Mouse (Mus musculus): ENCODE results near the gene Mapk11.

Gene Mapk11

GRCm38 (mm10) chr15:89173906-89174214, 24.4 kb upstream of the Mapk11 start:
- peak; percentile 59 for DNase-seq (ENCODE audit: low read depth, low spot score)

DNA sequence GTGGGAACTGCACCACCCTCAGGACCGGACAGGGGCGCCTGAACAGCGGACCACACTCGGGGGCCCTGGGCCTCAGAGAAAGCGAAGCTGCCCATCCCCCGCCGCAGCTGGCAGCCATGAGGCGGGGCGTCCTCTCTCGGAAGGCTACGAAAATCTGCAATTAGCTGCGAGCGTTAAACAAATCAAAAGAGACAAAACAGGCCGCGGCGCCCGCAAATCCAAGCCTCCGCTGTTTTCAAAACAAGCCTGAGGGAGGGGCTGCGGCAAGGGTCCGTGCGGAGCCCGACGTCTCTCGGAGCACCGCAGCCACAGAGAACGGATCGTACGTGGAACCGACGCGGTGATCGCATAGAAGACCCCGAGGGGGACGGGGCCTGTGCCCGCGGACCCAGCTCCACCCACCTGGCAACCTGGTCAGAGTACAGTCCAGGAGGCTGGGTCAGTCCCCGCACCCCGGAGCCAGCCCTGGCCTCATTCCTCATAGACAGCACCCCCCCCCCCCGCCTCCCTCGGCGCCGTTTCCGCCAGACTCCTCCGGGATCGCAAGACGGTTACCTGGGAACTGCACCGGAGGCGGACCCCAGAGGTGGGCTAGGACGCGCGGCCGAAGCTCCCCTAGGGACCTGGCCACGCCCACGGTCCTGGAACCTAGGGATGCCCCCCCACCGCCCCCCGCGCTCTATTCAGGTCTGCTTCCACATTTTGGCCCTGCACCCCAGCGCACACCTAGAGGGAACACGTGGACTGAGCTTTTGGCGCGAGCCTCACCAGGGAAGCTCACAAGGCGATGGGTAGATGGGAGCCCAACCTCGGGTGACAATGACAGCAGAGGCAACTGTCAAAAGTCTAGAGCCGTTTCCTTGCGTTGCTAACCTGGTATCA, 23.8 kb upstream of the Mapk11 start:
- no peak for DNase-seq (ENCODE audit: low read depth, low spot score)

DNA sequence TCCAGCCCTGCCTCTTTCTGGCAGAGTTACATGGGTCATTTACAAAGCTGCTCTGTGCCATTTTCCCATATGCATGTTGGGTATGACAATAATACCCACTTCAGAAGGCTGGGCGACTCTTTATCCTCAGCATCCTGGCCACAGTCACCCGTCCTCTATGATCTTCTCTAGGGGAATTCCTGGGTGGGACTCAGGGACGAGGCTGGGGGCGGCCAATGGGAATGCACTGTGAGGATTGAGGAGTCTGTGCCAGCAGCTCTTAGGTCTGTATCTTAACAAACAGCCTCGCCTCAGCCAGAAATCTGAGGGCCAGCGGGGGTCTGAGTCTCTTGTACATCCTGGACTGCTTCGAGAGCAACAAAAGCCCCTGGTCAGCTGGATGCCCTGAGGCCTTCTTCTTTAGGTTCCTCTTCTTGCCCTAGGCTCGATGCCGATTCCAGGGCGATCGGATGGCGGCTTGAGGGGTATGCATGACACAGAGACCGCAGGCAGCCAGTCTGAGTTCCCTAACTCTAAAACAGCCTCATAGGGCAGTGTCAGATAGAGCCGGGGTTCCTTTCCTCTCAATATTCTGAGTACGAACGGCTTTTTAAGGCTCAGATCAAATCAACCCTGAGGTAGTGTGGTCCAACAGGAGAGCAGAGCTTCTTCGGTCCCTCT, 23.0 kb upstream of the Mapk11 start:
- no peak for DNase-seq (ENCODE audit: low read depth, low spot score)

- no peak for DNase-seq (ENCODE audit: low read depth, low spot score)
Observed at GRCm38 (mm10) chr15:89171526-89172051, 22.2 kb upstream of the Mapk11 start.

GRCm38 (mm10) chr15:89170102-89170501, 20.7 kb upstream of the Mapk11 start:
- DNase-seq (ENCODE audit: low read depth, low spot score): no peak

DNA sequence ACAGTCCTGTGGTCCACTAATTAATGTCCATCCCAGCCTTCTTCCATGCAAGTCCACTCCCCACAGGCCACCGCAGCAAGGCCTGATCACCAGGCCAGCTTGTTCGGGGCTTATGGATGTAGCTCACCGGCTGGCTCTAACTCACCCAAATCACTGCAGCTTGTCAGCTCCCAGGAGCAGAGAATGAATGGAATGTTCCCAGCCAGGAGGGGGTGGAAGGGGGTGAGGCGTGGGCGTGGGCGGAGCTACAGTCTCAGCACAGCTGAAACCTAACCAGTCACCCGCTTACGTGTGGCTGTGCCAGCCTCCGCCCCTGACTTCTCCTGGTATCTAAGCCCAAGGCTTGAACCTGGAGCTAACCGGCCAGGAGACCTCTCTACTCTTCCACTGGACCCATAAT, 20.0 kb upstream of the Mapk11 start:
- peak; percentile 95 for DNase-seq (ENCODE audit: low read depth, low spot score)

DNA sequence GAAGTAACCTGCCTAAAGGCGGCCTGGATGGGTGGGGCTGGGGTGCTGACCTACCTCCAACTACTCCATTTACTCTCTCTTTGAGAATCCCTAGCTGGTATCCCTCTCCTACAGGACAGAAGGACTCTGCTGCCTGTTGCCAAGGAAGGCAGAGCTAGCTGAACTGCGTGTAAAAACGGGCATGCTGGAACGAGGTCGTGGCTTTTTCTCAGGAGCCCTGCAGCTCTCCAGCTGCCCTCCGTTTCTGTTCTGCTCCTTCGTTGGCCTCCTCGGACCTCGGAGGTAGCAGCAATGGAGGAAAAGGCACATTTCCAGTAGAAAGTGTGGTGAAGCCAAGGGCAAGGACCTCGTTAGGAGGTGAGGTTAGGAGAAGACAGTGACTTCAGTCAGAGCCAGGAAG, 19.5 kb upstream of the Mapk11 start:
- no peak for DNase-seq (ENCODE audit: low read depth, low spot score)

DNA sequence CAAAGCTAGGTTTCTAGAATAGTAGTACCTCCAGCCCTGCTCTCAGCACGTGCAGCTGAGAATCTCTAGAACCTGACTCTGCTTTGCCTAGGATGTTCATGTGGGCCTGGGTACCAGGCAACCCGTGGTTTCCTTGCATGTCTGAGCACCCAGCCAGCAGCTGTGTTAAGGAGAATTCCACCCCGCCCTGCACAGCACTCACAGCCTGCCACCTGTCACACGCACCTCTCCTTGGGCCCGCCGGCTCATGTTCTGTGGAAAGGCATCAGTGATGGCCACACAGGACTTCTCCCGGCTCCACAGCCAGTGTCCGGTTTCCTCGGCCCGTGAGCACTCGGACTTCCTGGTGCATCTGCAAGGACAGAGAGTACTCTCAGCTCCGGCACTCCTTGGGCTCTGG, 16.1 kb upstream of the Mapk11 start:
- DNase-seq (ENCODE audit: low read depth, low spot score): no peak

DNA sequence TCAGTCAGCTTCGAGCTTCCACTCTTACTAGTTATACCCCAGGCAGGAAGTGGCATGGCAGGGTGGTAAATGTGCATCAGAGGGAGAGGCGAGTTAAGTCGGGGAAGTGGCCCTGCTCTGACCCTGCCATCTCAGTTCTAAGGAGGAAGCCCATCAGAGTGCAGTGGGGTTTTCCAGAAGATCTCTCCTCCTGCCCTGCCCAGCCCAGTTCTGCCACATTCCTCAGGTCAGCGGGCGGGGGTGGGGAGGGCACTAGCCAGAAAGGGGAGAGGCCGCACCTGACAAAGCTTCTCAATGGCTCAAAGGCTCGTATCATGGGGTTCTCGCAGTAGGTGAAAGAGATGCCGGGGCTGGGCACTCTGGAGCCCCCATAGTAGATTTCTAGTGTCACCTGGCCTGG, 12.0 kb upstream of the Mapk11 start:
- no peak for DNase-seq (ENCODE audit: low read depth, low spot score)

GRCm38 (mm10) chr15:89158516-89158915, 9.1 kb upstream of the Mapk11 start:
- no peak for DNase-seq (ENCODE audit: low read depth, low spot score)

DNA sequence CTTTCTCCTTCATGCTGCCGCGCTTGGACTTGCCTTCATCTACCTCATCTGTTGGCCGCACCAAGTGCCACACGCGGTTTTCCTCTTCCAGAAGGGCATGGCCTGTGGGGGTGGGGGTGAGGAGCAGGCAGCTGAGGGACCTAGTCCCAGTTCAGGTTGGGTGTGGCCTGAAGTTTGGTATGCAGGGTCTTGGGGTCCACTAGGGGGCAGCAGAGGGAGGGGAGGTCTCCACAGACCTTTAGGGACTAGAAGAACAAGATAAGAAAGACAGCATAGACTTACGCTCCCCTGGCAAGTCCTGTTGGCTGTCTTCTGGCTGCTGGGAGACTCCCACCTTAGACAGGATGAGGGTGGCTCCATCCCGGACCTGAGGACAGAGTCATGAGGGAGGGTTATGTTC, 8.5 kb upstream of the Mapk11 start:
- peak; percentile 93 for DNase-seq (ENCODE audit: low read depth, low spot score)

DNA sequence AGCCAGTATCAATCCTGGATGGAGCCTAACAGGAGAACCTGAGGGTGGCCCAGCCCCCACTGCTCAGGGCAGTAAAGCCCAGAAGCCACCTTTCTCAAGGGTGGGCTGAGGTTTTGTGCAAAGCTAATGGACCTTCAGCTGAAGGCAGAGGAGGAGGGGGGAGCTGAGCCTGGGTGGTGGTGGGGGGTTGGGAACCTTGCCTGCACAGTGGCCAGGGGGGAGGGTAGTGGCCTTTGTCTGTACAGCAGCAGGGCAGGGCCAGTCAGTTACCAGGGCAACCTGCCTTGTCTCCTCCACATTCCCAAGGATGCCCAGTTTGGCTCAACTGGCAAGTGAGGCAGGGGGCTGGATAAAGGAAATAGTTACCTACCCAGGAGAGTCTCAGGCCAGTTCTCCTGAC, 2.9 kb upstream of the Mapk11 start:
- DNase-seq (ENCODE audit: low read depth, low spot score): no peak

DNA sequence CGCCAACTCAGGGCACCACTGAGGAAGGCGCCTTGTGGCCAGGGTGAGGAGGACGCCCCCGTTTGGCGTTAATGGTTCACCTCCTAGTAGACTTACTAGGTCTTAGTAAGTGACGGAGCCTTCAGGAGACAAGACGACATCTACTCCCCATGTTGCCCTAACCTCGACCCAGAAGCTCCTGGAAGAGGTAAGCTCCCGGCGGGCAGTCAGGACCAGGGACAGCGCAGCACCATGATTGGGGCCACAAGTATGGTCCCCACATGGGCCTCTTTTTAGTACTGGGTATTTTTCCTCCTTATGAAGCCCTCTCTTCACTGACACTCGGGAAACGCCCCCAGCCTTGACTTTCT, 588 bp upstream of the Mapk11 start:
- peak; percentile 74 for DNase-seq (ENCODE audit: low read depth, low spot score)

DNA sequence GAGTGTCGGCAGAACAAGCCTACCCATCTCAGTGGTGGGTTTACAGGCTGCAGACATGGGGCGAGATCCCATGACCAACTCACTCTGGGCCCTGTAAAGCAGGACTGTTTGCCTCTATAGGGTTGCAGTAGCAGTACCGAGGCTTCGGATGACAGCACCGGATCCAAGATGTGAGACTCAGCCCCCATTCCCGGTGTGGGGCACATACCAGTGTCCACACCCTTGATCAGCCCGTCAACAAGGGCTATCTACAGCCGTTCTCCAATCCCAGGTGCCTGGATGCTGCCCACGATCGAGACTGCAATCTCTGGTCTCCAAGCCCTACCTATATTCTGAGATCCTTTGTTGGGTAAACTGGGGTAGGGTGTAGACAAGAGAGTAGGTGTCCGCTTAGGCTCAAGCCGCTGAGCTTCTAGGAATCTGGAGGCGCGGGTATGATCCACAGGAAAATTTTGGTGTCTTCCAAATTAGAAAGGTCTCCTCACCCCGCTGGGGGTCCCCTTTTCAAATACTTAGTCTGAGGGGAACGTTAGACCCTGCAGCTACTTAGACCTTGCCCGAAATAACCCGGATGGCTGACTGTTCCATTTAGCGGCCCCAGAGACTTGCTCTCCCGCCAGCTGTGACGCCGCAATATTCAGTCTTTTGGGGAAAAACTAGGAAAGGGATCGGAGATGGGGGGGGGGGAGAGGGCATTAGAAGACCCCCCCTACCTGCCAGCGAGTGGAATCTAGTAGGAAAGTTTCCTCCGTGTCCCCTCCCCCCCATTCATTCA, 745 bp downstream of the Mapk11 start:
- DNase-seq (ENCODE audit: low read depth, low spot score): no peak

GRCm38 (mm10) chr15:89147895-89148294, 1.5 kb downstream of the Mapk11 start:
- no peak for DNase-seq (ENCODE audit: low read depth, low spot score)

DNA sequence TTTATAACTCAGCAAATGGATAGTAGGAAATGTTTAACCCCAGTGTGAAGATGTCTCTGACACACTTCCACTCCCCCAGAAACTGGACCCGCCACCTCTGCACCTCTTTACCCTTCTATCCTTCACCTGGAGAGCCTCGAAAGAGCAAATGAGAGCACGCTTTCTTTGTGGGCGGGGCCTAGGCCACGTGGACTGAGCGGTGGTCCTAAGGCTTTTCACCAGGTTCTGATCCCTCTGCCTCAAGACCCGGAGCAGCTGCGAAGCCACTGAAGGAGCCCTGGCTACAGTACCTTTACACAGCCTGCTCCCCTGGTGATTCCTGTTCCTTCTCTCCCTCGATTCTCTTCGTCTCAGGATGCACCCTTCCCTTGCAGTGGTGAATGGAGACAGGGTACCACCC, 2.0 kb downstream of the Mapk11 start:
- no peak for DNase-seq (ENCODE audit: low read depth, low spot score)

DNA sequence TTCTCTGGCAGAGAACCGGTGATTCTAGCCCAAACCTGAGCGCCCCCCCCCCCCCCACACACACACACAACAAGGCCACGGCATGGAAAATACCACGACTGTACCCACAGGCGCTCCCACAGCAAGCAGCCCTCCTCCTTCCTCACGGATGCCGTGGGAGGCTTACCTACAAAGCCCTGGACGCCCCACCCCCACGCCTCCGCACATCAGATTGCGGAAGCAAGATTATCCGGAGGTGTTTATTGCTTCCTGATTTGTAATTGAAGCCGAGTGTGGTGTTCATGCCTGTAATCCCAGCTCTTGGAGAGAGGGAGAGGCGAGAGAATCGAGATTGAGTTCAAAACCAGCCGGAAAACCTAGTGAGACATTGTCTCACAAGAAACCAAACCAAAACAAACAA, 2.4 kb downstream of the Mapk11 start:
- DNase-seq (ENCODE audit: low read depth, low spot score): no peak

- peak; percentile 88 for DNase-seq (ENCODE audit: low read depth, low spot score)
Observed at GRCm38 (mm10) chr15:89146537-89146936, 2.9 kb downstream of the Mapk11 start.

- DNase-seq (ENCODE audit: low read depth, low spot score): no peak
Observed at GRCm38 (mm10) chr15:89145813-89146350, 3.5 kb downstream of the Mapk11 start.

DNA sequence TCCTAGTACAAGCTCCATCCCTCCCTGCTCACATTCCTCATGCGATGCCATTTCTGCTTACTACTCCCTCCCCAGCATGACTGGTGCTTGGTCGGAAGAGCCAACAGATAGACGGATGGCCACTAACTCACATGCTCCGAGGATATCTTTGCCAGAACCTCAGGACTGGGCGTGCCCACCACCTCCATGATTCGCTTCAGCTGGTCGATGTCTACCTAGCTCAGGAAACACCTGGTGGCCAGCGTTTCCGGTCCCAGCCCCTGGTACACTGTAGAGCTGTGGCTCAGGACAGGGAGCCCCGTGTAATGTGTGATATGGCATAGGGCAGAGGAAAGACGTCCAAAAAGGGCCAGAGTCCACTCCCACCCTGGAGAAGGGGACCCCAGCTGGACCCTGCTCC, 4.5 kb downstream of the Mapk11 start:
- DNase-seq (ENCODE audit: low read depth, low spot score): no peak

DNA sequence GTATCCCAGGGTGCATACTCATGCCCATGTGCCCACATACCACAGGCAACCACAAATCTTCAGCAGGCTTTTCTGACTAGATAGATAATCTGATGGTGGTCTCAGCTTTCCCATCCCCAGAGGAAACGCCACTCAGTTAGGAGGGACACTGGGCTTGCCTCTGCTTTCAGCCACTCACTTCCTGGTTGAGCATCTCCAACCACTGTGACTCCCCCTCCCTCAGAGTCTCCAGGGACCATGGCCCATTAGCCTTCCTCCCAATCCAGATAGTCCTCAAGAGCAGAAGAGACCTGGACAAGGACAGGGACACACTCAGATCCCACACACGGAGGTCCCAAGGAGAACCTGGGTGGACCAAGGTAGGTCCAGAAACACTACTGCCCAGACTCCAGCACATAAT, 6.3 kb downstream of the Mapk11 start:
- no peak for DNase-seq (ENCODE audit: low read depth, low spot score)

DNA sequence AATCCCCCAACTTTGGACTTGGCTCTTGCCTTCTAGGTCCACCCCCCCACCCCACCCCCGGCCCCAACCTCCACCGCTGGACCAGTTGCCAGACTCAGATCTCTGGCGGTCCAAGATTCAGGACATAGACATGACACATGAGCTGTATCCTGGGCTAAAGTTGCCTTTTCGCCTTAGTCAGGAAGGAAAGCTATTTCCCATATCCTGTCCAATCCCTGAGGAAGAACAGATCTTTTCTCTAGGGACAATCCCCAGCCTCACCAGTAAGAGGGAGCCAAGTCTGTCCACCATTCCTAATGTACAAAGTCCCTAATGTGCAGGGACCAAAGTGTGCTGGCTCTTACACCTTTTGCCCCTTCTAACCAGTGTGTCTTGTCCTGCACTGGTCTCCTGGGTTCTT, 7.5 kb downstream of the Mapk11 start:
- no peak for DNase-seq (ENCODE audit: low read depth, low spot score)
